ENCODE assay signal across 8 mouse cellular contexts in genomic region chr6:87335091-87335934, GRCm38 (mm10). TPM values are rescaled to one million over a fixed set of nuclear protein-coding genes. Genes with fewer than 3 reads are reported as not detected.
DNase-seq lines count a peak whose midpoint lies in the region; ATAC-seq lines count a peak whose summit lies in the region.

Gene Antxr1 (minus strand): TSS chr6:87335821.

- H3K9ac ChIP-seq in hindbrain, embryonic 15.5 days, result peak within 1 kb of the TSS; percentile 67

- peak within 1 kb of the TSS; percentile 63 for H3K4me3 ChIP-seq in hindbrain, embryonic 15.5 days

- H3K4me2 ChIP-seq in hindbrain, embryonic 15.5 days, result peak within 1 kb of the TSS; percentile 86

- H3K9me3 ChIP-seq in hindbrain, embryonic 15.5 days, result no peaks in the 10 kb centered on the region

- peak within 1 kb of the TSS; percentile 69 for H3K27ac ChIP-seq in hindbrain, embryonic 15.5 days (replicated peaks)

- H3K4me1 ChIP-seq in hindbrain, embryonic 15.5 days (replicated peaks), result peaks cover 16% of the 10 kb centered on the region

- DNase-seq in WW6 (ENCODE audit: low read depth, low spot score), result peak; percentile 31
- DNase-seq in cerebellum, postnatal 14 days, result peak; percentile 69 to 73
- DNase-seq in gastrocnemius, adult 18-20 months (ENCODE audit: low spot score), result peak; percentile 49
- DNase-seq in left cerebral cortex, adult 8-10 months (ENCODE audit: low spot score in 2 of 2), result peak in 1 of 2 experiments; percentile 54
- DNase-seq in lung, postnatal 4 days, result peak; percentile 76 to 82
- peak; percentile 58 to 66 for DNase-seq in right cerebral cortex, postnatal 10 days (ENCODE audit: low spot score in 2 of 2)

- no peaks in the 10 kb centered on the region for H3K36me3 ChIP-seq in hindbrain, embryonic 15.5 days

- peak; percentile 79 for ATAC-seq in hindbrain, embryonic 15.5 days (ENCODE audit: low FRiP score, low read depth)
- no peak for ATAC-seq in megakaryocyte-erythroid progenitor cell, adult 5-6 weeks (replicated peaks; ENCODE audit: low FRiP score, low TSS enrichment, poor library complexity, severe bottlenecking)

- 0 out of 2 replicates have a peak, but pooled peaks cover 3% of the 10 kb centered on the region for H3K27me3 ChIP-seq in hindbrain, embryonic 15.5 days

- under 1% methylated on average over 54 of the region's 54 CpGs for WGBS in hindbrain, embryonic 15.5 days

RNA-seq across cellular contexts. Expression of gene Antxr1, which starts in this region (rescaled TPM):
- total RNA-seq in gastrocnemius, adult 18-20 months (2021), result 1 to 10 TPM; 5.7 to 7.3 TPM
- polyA plus RNA-seq in hindbrain, embryonic 15.5 days (2015; fragmentation: Nextera tagmentation; extraction: Ambion mirVana), result 4.7 and 5.2 TPM in 2 replicates
- total RNA-seq in left cerebral cortex, adult 8-10 months (2022), result 10 to 100 TPM; 15.7 to 18.7 (median 16.2) TPM
- total RNA-seq in megakaryocyte-erythroid progenitor cell, adult 5-6 weeks (2014; fragmentation: Nextera tagmentation), result not detected in 2 replicates
- total RNA-seq in megakaryocyte-erythroid progenitor cell, adult 5-6 weeks (2017), result not detected in 2 replicates

Comparison
In these comparisons a context has a peak if more than half of its experiments do, and no peak if none do; other contexts are left out.
1. RNA of gene Antxr1 (total RNA-seq): 15.7 to 18.7 TPM in left cerebral cortex, adult 8-10 months and 5.7 to 7.3 TPM in gastrocnemius, adult 18-20 months; not detected in megakaryocyte-erythroid progenitor cell, adult 5-6 weeks; every median in the first group is over 4 times any median in the second.